In genomic region chr10:12983516-12983915, GRCm38 (mm10) we compare ENCODE assay signal across 20 mouse cellular contexts.
"Had no signal": no experiment of that assay in that cellular context is flagged by ENCODE, and none has a peak within 500 bp of the region (broad histone marks: within the 10 kb centered on the region; RNA-seq: fewer than 3 reads in every experiment).

No protein-coding gene starts in this region.

- H3K4me1 ChIP-seq: limb, embryonic 15.5 days; lung, embryonic 15.5 days; neural tube, embryonic 13.5 days; neural tube, embryonic 15.5 days had no signal

- H3K36me3 ChIP-seq: limb, embryonic 15.5 days; lung, embryonic 15.5 days; midbrain, embryonic 13.5 days; neural tube, embryonic 13.5 days; neural tube, embryonic 15.5 days had no signal

- H3K9me3 ChIP-seq: limb, embryonic 15.5 days; lung, embryonic 15.5 days; midbrain, embryonic 13.5 days; neural tube, embryonic 13.5 days; neural tube, embryonic 15.5 days had no signal

- H3K27me3 ChIP-seq: limb, embryonic 15.5 days; lung, embryonic 15.5 days; midbrain, embryonic 13.5 days; neural tube, embryonic 13.5 days; neural tube, embryonic 15.5 days had no signal

- DNase-seq: lung, adult 2 months; lung, postnatal 14 days; retina, postnatal 1 day; right cerebral cortex, adult 18-20 months; right cerebral cortex, postnatal 25 days; right cerebral cortex, postnatal 4 days; spleen, adult 18-20 months; thymus, adult 18-20 months; thymus, postnatal 14 days; thymus, postnatal 36 days had no signal

- H3K4me2 ChIP-seq: limb, embryonic 15.5 days; lung, embryonic 15.5 days; midbrain, embryonic 11.5 days; midbrain, embryonic 13.5 days; neural tube, embryonic 13.5 days; neural tube, embryonic 15.5 days had no signal

- ATAC-seq: lung, postnatal 0 days; midbrain, embryonic 13.5 days; midbrain, embryonic 16.5 days had no signal

- H3K4me3 ChIP-seq: limb, embryonic 15.5 days; lung, embryonic 15.5 days; midbrain, embryonic 13.5 days; myocyte; neural tube, embryonic 13.5 days; neural tube, embryonic 15.5 days had no signal

- H3K9ac ChIP-seq: limb, embryonic 15.5 days; lung, embryonic 15.5 days; midbrain, embryonic 13.5 days; neural tube, embryonic 13.5 days; neural tube, embryonic 15.5 days had no signal

- H3K27ac ChIP-seq: limb, embryonic 15.5 days; lung, embryonic 15.5 days; macrophage; midbrain, embryonic 13.5 days; neural tube, embryonic 13.5 days; neural tube, embryonic 15.5 days had no signal
